In genomic region chr10:106468956-106469721, GRCm38 (mm10) we compare ENCODE assay signal across 8 mouse cellular contexts. TPM values are rescaled to one million over a fixed set of nuclear protein-coding genes. Genes with fewer than 3 reads are reported as not detected.
DNase-seq lines count a peak whose midpoint lies in the region; ATAC-seq and TF ChIP-seq lines count a peak whose summit lies in the region.

No protein-coding gene starts in this region.

- H3K4me2 ChIP-seq in neural tube, embryonic 11.5 days (ENCODE audit: low read depth): peak overlapping the region; percentile 83

- H3K27ac ChIP-seq in cortical plate, adult 2 months (ENCODE audit: insufficient read depth, low read length): peak overlapping the region; percentile 49; the same call in 1 of the 2 replicates
- H3K27ac ChIP-seq in heart, adult 2 months: no peak overlapping the region
- H3K27ac ChIP-seq in neural tube, embryonic 11.5 days (ENCODE audit: low read depth, low read length): no peak overlapping the region

- no peaks in the 10 kb centered on the region for H3K4me1 ChIP-seq in cortical plate, adult 2 months (ENCODE audit: control insufficient read depth, insufficient read depth, low read length)
- no peaks in the 10 kb centered on the region for H3K4me1 ChIP-seq in heart, adult 2 months (ENCODE audit: control insufficient read depth, insufficient read depth, low read length)
- H3K4me1 ChIP-seq in neural tube, embryonic 11.5 days (ENCODE audit: control insufficient read depth, insufficient read depth, low read length): no peaks in the 10 kb centered on the region; the same call in 1 of the 2 replicates

- 7% methylated on average over 19 of the region's 19 CpGs for WGBS in heart, adult 2 months
- 2% methylated on average over 19 of the region's 19 CpGs for WGBS in neural tube, embryonic 11.5 days

- H3K9me3 ChIP-seq in neural tube, embryonic 11.5 days (ENCODE audit: control insufficient read depth, low read length): no peaks in the 10 kb centered on the region

- TF ChIP-seq POLR2A in cortical plate, adult 2 months (IDR thresholded peaks at IDR 0.05; ENCODE audit: extremely low read depth, insufficient read depth, low read length): peak; percentile 65; the same call in 1 of the 2 replicates
- no peak for TF ChIP-seq POLR2A in heart, adult 2 months (IDR thresholded peaks at IDR 0.05; ENCODE audit: insufficient read depth, low read depth, low read length)

- no peak for TF ChIP-seq EP300 in heart, adult 2 months (IDR thresholded peaks at IDR 0.05; ENCODE audit: insufficient read depth, low read depth, low read length)

- no peak for TF ChIP-seq CTCF in cortical plate, adult 2 months (IDR thresholded peaks at IDR 0.05; ENCODE audit: extremely low read depth, insufficient read depth, low read length)
- no peak for TF ChIP-seq CTCF in heart, adult 2 months (IDR thresholded peaks at IDR 0.05)

- DNase-seq in brain, adult 2 months (ENCODE audit: low read depth, low spot score): peak; percentile 98
- peak; percentile 23 to 24 for DNase-seq in heart, adult 2 months
- peak; percentile 2 for DNase-seq in kidney, adult 18-20 months
- DNase-seq in left cerebral cortex, postnatal 14 days (ENCODE audit: low spot score in 2 of 2): peak; percentile 80 to 90
- DNase-seq in neural tube, embryonic 11.5 days (ENCODE audit: low spot score): peak; percentile 63
- no peak for DNase-seq in spleen, postnatal 4 days (ENCODE audit: low spot score in 2 of 2)
- no peak for DNase-seq in testis, postnatal 10 days (ENCODE audit: low spot score)

- H3K27me3 ChIP-seq in heart, adult 2 months (ENCODE audit: control insufficient read depth, insufficient read depth, low read length): no peaks in the 10 kb centered on the region; the same call in 1 of the 2 replicates
- H3K27me3 ChIP-seq in neural tube, embryonic 11.5 days (ENCODE audit: control insufficient read depth, insufficient read depth, low read length): 0 out of 2 replicates have a peak, but pooled peaks cover 4% of the 10 kb centered on the region

- H3K36me3 ChIP-seq in heart, adult 2 months (ENCODE audit: control insufficient read depth, insufficient read depth, low read length): no peaks in the 10 kb centered on the region
- H3K36me3 ChIP-seq in neural tube, embryonic 11.5 days (ENCODE audit: control insufficient read depth, insufficient read depth, low read length): no peaks in the 10 kb centered on the region

- intact Hi-C loops in heart, adult 2 months (cut with DNase I): no loop called here
- intact Hi-C loops in left cerebral cortex, postnatal 14 days (cut with DNase I): no loop called here

- H3K9ac ChIP-seq in heart, adult 2 months (ENCODE audit: low read depth, low read length): no peak overlapping the region
- H3K9ac ChIP-seq in neural tube, embryonic 11.5 days (ENCODE audit: low read length): peak overlapping the region; percentile 47

- H3K79me2 ChIP-seq in heart, adult 2 months (replicated peaks; ENCODE audit: control insufficient read depth, insufficient read depth, low read length): no peaks in the 10 kb centered on the region

- peak; percentile 53 for ATAC-seq in neural tube, embryonic 11.5 days (ENCODE audit: insufficient read depth, low FRiP score, low TSS enrichment)

- peak overlapping the region; percentile 100 for H3K4me3 ChIP-seq in cortical plate, adult 2 months (ENCODE audit: insufficient read depth, low read length)
- H3K4me3 ChIP-seq in heart, adult 2 months: peak overlapping the region; percentile 3; the same call in 1 of the 2 replicates
- H3K4me3 ChIP-seq in neural tube, embryonic 11.5 days (ENCODE audit: low read depth, low read length): peak overlapping the region; percentile 49

RNA-seq across cellular contexts. Expression of gene Ppfia2, which starts 1.0 kb away (rescaled TPM):
- 34.3 and 45.6 TPM in 2 replicates for polyA plus RNA-seq in cortical plate, adult 2 months (2012; rRNA removed)
- under 1 TPM; 0.26 to 0.55 TPM for total RNA-seq in heart, adult 2 months (2021)
- 0.12 and 0.23 TPM in 2 replicates for polyA plus RNA-seq in heart, adult 2 months (2012; rRNA removed)
- 10 to 100 TPM; 83.4 to 89.9 TPM for total RNA-seq in left cerebral cortex, postnatal 14 days (2021)
- polyA plus RNA-seq in neural tube, embryonic 11.5 days (2014; fragmentation: Nextera tagmentation; extraction: Ambion mirVana): 5.1 and 5.9 TPM in 2 replicates

Comparison
In these comparisons a context has a peak if more than half of its experiments do, and no peak if none do; other contexts are left out.
1. DNase-seq: peak in brain, adult 2 months (single experiment), heart, adult 2 months (2 of 2), kidney, adult 18-20 months (single experiment), left cerebral cortex, postnatal 14 days (2 of 2) and neural tube, embryonic 11.5 days (single experiment); none in spleen, postnatal 4 days (0 of 2) and testis, postnatal 10 days (single experiment).
2. H3K4me3 ChIP-seq: peak in every context shown above with its lines; median percentile 100 in cortical plate, adult 2 months; 49 in neural tube, embryonic 11.5 days; 3 in heart, adult 2 months.